Mouse (Mus musculus) lung, embryonic 14.5 days (tissue): ENCODE data around the gene Mindy3. TPM values are rescaled to one million over a fixed set of nuclear protein-coding genes. Genes with fewer than 3 reads are reported as not detected.

Experiments
- ATAC-seq: fragments of 200-750 bp; cut with Nextera tagmentation; 2 replicates; pipeline ENCODE4 v1.8.0; 2017; ENCODE audit warnings: mild to moderate bottlenecking, moderate TSS enrichment, moderate library complexity; ENCODE audit not compliant: insufficient read depth
- DNase-seq: peaks from one replicate; pipeline ENCODE4 v3.0.0-alpha.2; 2015
- H3K27ac ChIP-seq: fragments of 300-500 bp; sonication (generic); 2 replicates; pipeline ENCODE4 v1.5.1; 2014; ENCODE audit warnings: low read depth, mild to moderate bottlenecking, moderate library complexity
- H3K27me3 ChIP-seq: fragments of 300-500 bp; sonication (generic); 2 replicates; pipeline ENCODE4 v1.6.1; 2014; ENCODE audit warnings: low read length, control low read depth; ENCODE audit not compliant: insufficient read depth
- H3K36me3 ChIP-seq: fragments of 300-500 bp; sonication (generic); 2 replicates; pipeline ENCODE4 v1.6.1; 2014; ENCODE audit warnings: control low read depth; ENCODE audit not compliant: insufficient read depth
- H3K4me1 ChIP-seq: fragments of 300-500 bp; sonication (generic); 2 replicates; pipeline ENCODE4 v1.6.1; 2014; ENCODE audit warnings: antibody characterized with exemption, control low read depth; ENCODE audit not compliant: insufficient read depth
- H3K4me2 ChIP-seq: fragments of 300-500 bp; sonication (generic); 2 replicates; pipeline ENCODE4 v1.6.1; 2014; ENCODE audit warnings: mild to moderate bottlenecking
- H3K4me3 ChIP-seq: fragments of 300-500 bp; sonication (generic); 2 replicates; pipeline ENCODE4 v1.5.1; 2014; ENCODE audit warnings: low read depth, low read length
- H3K9ac ChIP-seq: fragments of 300-500 bp; sonication (generic); 2 replicates; pipeline ENCODE4 v1.6.1; 2014
- H3K9me3 ChIP-seq: fragments of 300-500 bp; sonication (generic); 2 replicates; pipeline ENCODE4 v1.6.1; 2016; ENCODE audit warnings: low read depth, low read length, control low read depth
- CTCF ChIP-seq: IDR thresholded peaks from 2 replicates; pipeline ENCODE4 v1.5.1; 2016; ENCODE audit warnings: antibody characterized with exemption, low read depth
- WGBS: fragments of 180-500 bp; shearing (Covaris S2); extraction: QIAGEN DNeasy Blood & Tissue Kit; methylation state at CpG from one replicate; pipeline ENCODE4 v1.1.7; 2014; 5-methylcytosine and 5-hydroxymethylcytosine counted together
- polyA plus RNA-seq: library from polyadenylated mRNA; unstranded; fragments of >200 nt; fragmentation: Nextera tagmentation; extraction: Ambion mirVana; gene quantifications from 2 replicates; pipeline ENCODE4 v1.2.1, GENCODE M21; 2014

The Mindy3 gene
- polyA plus RNA-seq, 1 experiment from 2014 or later: 34.3 TPM

- TF ChIP-seq CTCF: peak; percentile 89
- Histone ChIP-seq H3K4me3 (no peak overlapping the region), H3K36me3 (peaks cover 5% of the 10 kb centered on the region; the same call in 1 of the 2 replicates), H3K4me1 (no peaks in the 10 kb centered on the region), H3K27ac (no peak overlapping the region), H3K27me3 (no peaks in the 10 kb centered on the region), H3K9ac (no peak overlapping the region), H3K9me3 (no peaks in the 10 kb centered on the region), H3K4me2 (no peak overlapping the region)
- DNase-seq: peak; percentile 91
- peak; percentile 71 for ATAC-seq
- 49% methylated on average over 1 of the region's 1 CpGs for WGBS
Observed at GRCm38 (mm10) chr2:12389028-12389427, 30.2 kb downstream of the Mindy3 start.

- no peaks in the 10 kb centered on the region for H3K9me3 ChIP-seq
- no peak overlapping the region for H3K4me2 ChIP-seq
- TF ChIP-seq CTCF: no peak
- ATAC-seq (peak; percentile 44; the same call in 1 of the 2 replicates), DNase-seq (no peak)
- WGBS: 89% methylated on average over 4 of the region's 4 CpGs
- H3K27me3 ChIP-seq: no peaks in the 10 kb centered on the region
- no peak overlapping the region for H3K9ac ChIP-seq
- no peaks in the 10 kb centered on the region for H3K4me1 ChIP-seq
- no peak overlapping the region for H3K4me3 ChIP-seq
- H3K27ac ChIP-seq: no peak overlapping the region
- H3K36me3 ChIP-seq: peaks cover 5% of the 10 kb centered on the region; the same call in 1 of the 2 replicates
Observed at GRCm38 (mm10) chr2:12388569-12388968, 30.7 kb downstream of the Mindy3 start.

- no peaks in the 10 kb centered on the region for H3K27me3 ChIP-seq
- H3K4me3 ChIP-seq: no peak overlapping the region
- H3K36me3 ChIP-seq: peaks cover 5% of the 10 kb centered on the region; the same call in 1 of the 2 replicates
- no peak for TF ChIP-seq CTCF
- no peaks in the 10 kb centered on the region for H3K9me3 ChIP-seq
- H3K4me2 ChIP-seq: no peak overlapping the region
- no peaks in the 10 kb centered on the region for H3K4me1 ChIP-seq
- H3K9ac ChIP-seq: no peak overlapping the region
- H3K27ac ChIP-seq: no peak overlapping the region
- ATAC-seq: no peak
- 85% methylated on average over 1 of the region's 1 CpGs for WGBS
- DNase-seq: no peak
Observed at GRCm38 (mm10) chr2:12384389-12384788, 34.9 kb downstream of the Mindy3 start.

- no peaks in the 10 kb centered on the region for H3K27me3 ChIP-seq
- no peak overlapping the region for H3K4me3 ChIP-seq
- no peak overlapping the region for H3K4me2 ChIP-seq
- H3K9me3 ChIP-seq: no peaks in the 10 kb centered on the region
- no peak overlapping the region for H3K9ac ChIP-seq
- no peak overlapping the region for H3K27ac ChIP-seq
- no peak for ATAC-seq
- DNase-seq: no peak
- 81% methylated on average over 4 of the region's 4 CpGs for WGBS
- no peaks in the 10 kb centered on the region for H3K4me1 ChIP-seq
- peaks cover 5% of the 10 kb centered on the region; the same call in 1 of the 2 replicates for H3K36me3 ChIP-seq
- no peak for TF ChIP-seq CTCF
Observed at GRCm38 (mm10) chr2:12382650-12383049, 36.6 kb downstream of the Mindy3 start.

- Histone ChIP-seq H3K27ac (peak overlapping the region; percentile 12; the same call in 1 of the 2 replicates), H3K4me1 (no peaks in the 10 kb centered on the region), H3K27me3 (no peaks in the 10 kb centered on the region), H3K4me2 (no peak overlapping the region), H3K36me3 (no peaks in the 10 kb centered on the region; the same call in 1 of the 2 replicates), H3K4me3 (no peak overlapping the region), H3K9ac (no peak overlapping the region), H3K9me3 (no peaks in the 10 kb centered on the region)
- 14% methylated on average over 2 of the region's 2 CpGs for WGBS
- TF ChIP-seq CTCF: no peak
- peak; percentile 41; the same call in 1 of the 2 replicates for ATAC-seq
- DNase-seq: peak; percentile 50
Observed at GRCm38 (mm10) chr2:12380233-12380632, 39.0 kb downstream of the Mindy3 start.

- no peaks in the 10 kb centered on the region for H3K27me3 ChIP-seq
- no peak overlapping the region for H3K9ac ChIP-seq
- H3K9me3 ChIP-seq: no peaks in the 10 kb centered on the region
- no peak overlapping the region for H3K27ac ChIP-seq
- ATAC-seq (no peak), DNase-seq (no peak)
- no peaks in the 10 kb centered on the region for H3K36me3 ChIP-seq
- H3K4me1 ChIP-seq: no peaks in the 10 kb centered on the region
- TF ChIP-seq CTCF: no peak
- no peak overlapping the region for H3K4me2 ChIP-seq
- no peak overlapping the region for H3K4me3 ChIP-seq
- 92% methylated on average over 5 of the region's 5 CpGs for WGBS
Observed at GRCm38 (mm10) chr2:12378591-12378990, 40.7 kb downstream of the Mindy3 start.

GRCm38 (mm10) chr2:12377024-12377423 is 42.2 kb downstream of the Mindy3 start:
- no peaks in the 10 kb centered on the region for H3K27me3 ChIP-seq
- ATAC-seq: no peak
- H3K9ac ChIP-seq: no peak overlapping the region
- H3K9me3 ChIP-seq: no peaks in the 10 kb centered on the region
- TF ChIP-seq CTCF: no peak
- no peak for DNase-seq
- no peak overlapping the region for H3K27ac ChIP-seq
- H3K4me1 ChIP-seq: no peaks in the 10 kb centered on the region
- H3K36me3 ChIP-seq: no peaks in the 10 kb centered on the region
- H3K4me2 ChIP-seq: no peak overlapping the region
- no peak overlapping the region for H3K4me3 ChIP-seq
- 79% methylated on average over 1 of the region's 1 CpGs for WGBS
